Mouse (Mus musculus) forelimb bud, embryonic 11.5 days (tissue): ENCODE results near the gene Ppp1r14a.

Experiments
- DNase-seq: peaks from one replicate; pipeline ENCODE4 v3.0.0-alpha.2; 2012; ENCODE audit warnings: low read depth, low spot score

The Ppp1r14a gene

DNA sequence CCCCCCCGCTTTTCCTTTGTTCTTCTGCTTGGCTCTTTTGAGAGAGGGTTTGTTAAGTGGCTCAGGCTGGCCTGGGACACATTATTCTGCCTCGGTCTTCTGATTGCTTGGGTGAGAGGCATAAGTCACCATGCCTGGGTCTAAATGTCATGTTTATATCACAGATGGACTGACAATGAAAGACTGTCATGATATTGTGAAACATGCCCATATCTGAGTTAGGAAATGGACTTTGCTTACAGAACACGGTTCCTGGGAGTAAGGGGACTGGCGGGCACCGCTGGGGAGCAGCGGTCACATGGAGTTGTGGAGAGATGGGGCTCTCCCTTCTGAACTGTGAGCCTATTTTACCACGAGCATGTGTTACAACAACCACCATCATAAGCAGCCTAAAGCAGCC is 45.0 kb downstream of the Ppp1r14a start:
- no peak for DNase-seq

DNA sequence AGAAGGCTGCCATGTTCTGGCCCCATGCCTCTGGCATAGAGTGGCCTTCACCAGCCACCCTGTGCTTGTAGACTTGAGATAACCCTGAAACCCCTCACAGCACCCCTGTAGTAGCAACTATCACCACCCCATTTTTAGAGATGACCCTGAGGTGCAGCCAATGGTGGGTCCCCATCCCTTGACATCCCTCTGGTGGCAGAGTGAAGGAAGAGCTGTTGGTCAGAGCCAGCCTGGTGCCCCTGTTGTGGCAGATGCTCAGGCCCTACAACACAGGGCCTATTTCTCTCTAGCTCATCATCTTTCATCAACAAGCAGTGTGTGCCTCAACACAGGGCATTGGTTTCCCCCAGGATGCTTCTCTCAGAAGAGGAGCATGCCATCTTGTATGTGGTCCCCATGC is 46.2 kb downstream of the Ppp1r14a start:
- DNase-seq, result no peak

DNA sequence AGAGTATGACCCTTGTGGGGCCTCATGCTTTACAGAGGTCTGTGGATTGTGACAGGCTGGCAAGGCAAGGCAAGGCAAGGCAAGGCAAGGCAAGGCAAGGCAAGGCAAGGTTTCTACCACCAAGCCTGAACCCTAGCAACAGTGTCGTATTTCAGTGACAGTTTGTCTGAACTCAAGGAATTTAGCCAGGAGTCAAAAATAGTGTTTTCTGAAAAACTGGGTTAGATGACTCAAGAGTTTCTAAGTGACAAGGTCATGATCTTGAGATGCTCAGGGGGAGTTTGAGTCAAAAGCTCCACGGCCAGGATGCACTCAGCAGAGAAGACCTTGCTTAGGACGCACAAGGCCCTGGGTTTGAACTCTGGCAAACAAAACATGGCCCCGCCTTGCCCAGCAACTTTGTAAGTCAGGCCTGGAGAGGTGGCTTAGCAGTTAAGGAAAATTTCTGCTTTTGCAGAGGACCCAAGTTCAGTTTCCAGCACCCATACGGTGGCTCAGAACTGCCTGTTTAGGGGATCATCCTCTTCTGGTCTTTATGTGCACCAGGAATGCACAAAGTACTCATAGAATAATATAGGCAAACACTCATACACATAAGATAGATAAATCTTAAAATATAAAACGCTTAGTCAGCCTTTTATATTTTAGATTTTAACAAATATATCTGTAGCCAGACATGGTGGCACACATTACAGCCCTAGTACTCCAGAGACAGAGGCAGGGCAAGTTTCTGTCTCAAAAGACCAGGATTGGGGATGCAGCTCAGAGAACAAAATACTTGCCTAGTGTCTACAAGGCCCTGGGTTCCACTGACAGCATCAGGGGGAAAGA is 46.9 kb downstream of the Ppp1r14a start:
- no peak for DNase-seq

GRCm38 (mm10) chr7:29336795-29337319 is 47.7 kb downstream of the Ppp1r14a start:
- DNase-seq, result no peak

GRCm38 (mm10) chr7:29337766-29338165 is 48.7 kb downstream of the Ppp1r14a start:
- no peak for DNase-seq

GRCm38 (mm10) chr7:29338351-29338919 is 49.3 kb downstream of the Ppp1r14a start:
- DNase-seq, result no peak

DNA sequence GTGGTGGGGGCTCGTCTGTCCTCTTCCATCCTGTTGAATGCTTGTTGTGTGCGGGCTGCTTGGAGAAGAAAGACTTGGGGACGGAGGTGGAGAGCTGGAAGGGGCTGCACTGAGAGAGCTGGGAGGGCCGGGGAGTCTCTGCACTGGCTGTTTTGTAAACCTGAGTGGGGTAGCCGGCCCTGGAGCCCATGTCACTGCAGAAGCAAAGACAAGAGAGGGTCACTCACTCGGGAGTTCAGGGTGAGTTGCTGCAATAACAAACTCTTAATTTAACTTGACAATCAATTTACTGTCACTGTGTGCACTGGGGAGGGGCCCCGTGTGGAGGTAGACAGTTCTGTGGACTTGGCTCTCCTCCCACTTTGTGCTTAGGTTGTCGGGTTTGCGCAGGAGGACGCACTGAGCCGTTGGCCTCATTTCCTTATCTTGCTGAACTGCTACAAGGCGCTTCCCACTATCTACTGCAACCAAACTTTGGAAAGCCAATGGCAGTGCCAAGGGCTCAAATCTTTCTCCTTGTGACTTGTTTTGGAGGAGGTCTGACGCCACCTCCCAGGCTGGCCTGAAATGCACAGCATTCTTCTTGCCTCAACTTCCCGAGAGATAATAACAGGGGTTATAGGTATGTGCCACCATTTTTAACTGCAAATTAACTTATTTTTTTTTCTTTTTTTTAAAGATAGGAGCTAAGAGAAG is 50.0 kb downstream of the Ppp1r14a start:
- DNase-seq, result no peak

GRCm38 (mm10) chr7:29340247-29340646 is 51.1 kb downstream of the Ppp1r14a start:
- no peak for DNase-seq

GRCm38 (mm10) chr7:29340838-29341237 is 51.7 kb downstream of the Ppp1r14a start:
- no peak for DNase-seq

DNA sequence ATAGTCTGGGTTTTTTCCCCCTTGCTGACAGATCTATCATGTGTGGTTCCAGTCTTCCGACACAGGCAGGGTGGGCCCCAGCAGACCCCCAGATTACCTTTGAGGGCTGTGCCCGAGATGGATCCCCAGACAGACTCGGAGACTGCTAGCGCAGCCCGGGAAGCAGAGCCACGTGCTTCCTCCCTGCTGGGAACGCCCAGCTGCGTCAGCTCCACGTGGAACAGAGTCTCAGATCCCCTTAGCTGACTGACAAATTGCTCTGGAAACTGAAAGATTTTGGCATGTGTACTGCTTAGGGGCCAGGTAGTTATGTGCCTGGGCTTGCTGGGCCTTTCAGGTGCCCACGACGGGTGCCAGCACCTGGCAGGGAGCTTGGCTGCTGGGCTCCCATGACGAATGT is 52.6 kb downstream of the Ppp1r14a start:
- DNase-seq, result no peak

DNA sequence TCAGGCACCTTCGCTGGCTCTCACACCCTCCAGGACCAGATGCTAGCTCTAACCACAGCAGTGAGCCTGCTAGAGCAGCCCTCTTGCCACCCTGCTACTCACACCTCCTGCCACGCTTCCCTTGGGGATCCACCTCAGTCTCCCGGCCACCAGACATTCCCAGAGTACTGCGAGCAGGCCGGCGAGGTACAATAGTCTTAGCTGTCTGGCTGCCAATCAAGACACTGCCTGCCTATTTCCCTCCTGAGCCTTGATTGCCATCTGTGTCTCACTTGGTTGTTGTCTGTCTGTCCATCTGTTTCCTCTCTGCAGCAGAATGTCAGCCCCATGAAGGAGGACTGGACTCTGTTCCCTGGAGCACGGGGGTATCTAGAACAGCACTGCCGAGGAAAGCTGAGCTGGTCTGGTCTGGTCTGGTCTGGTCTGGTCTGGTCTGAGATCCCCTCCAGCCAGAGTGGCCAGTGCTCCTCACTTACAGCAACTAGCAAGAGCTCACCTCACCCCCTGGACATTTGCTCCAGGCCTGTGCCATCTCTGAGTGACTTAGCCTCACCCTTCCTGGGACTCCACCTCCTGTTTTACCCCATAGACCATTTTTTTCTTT is 53.5 kb downstream of the Ppp1r14a start:
- DNase-seq, result no peak
